Mouse (Mus musculus): ENCODE measurements around the gene Slc38a3.

DNA sequence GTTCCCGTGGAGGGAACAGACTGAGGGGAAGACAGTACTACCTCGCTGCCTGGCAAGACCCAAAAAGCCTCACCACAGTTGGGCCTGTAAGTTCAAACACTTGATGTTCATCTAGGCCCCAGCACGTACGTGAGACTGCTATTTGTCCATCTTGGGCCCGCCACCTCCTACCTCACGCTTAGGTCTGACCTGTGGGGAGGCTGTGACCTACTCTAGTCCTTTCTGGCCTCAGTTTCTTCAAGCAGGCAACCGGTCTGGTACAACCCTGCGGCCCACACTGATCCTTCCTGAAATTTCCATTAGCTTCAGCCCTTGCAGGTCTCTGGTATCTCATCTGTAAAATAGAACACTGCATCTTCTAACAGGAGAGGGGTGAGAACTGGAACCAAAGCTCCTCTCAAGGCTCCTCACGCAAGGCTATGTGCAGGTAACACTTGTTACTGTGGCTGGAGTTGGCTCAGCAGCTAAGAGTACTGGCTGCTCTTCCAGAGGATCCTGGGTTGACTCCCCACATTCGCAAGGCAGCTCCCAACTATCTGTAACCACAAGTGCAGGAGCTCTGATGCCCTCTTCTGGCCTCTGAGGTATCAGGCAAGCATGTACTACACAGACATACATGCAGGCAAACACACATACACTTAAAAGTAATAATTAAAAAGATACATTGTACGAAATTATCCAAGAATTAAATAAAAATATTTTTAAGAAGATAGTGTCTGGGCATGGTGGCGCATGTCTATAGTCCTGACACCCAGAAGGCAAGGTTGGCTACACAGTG lies 43.8 kb downstream of the Slc38a3 start:
- TF ChIP-seq GATA1 (IDR thresholded peaks at IDR 0.05; ENCODE audit: borderline replicate concordance, low read length) (no peak), FLI1 (IDR thresholded peaks at IDR 0.05; ENCODE audit: low read length) (no peak)

Measured in megakaryocyte, embryonic 14.5 days (primary cell).